Mouse (Mus musculus): Measurements from ENCODE around the gene Ldb2.

Ldb2 gene

GRCm38 (mm10) chr5:44543472-44544132 lies 255.9 kb downstream of the Ldb2 start:
- no peak for DNase-seq (ENCODE audit: low read depth, low spot score)

- no peak for DNase-seq (ENCODE audit: low read depth, low spot score)
These were observed 257.7 kb downstream of the Ldb2 start for GRCm38 (mm10) chr5:44541748-44542147.

GRCm38 (mm10) chr5:44538687-44539086 lies 260.8 kb downstream of the Ldb2 start:
- no peak for DNase-seq (ENCODE audit: low read depth, low spot score)

- no peak for DNase-seq (ENCODE audit: low read depth, low spot score)
These were observed 261.5 kb downstream of the Ldb2 start for GRCm38 (mm10) chr5:44538000-44538395.

- DNase-seq (ENCODE audit: low read depth, low spot score), result no peak
These were observed 262.0 kb downstream of the Ldb2 start for GRCm38 (mm10) chr5:44537316-44537999.

- no peak for DNase-seq (ENCODE audit: low read depth, low spot score)
These were observed 270.0 kb downstream of the Ldb2 start for GRCm38 (mm10) chr5:44529466-44529865.

GRCm38 (mm10) chr5:44529001-44529400 lies 270.5 kb downstream of the Ldb2 start:
- DNase-seq (ENCODE audit: low read depth, low spot score), result no peak

- DNase-seq (ENCODE audit: low read depth, low spot score), result no peak
These were observed 294.3 kb downstream of the Ldb2 start for GRCm38 (mm10) chr5:44505221-44505620.

- DNase-seq (ENCODE audit: low read depth, low spot score), result no peak
These were observed 294.7 kb downstream of the Ldb2 start for GRCm38 (mm10) chr5:44504786-44505185.

GRCm38 (mm10) chr5:44498229-44498628 lies 301.3 kb downstream of the Ldb2 start:
- no peak for DNase-seq (ENCODE audit: low read depth, low spot score)

GRCm38 (mm10) chr5:44496854-44497253 lies 302.6 kb downstream of the Ldb2 start:
- DNase-seq (ENCODE audit: low read depth, low spot score), result no peak

GRCm38 (mm10) chr5:44495092-44495491 lies 304.4 kb downstream of the Ldb2 start:
- no peak for DNase-seq (ENCODE audit: low read depth, low spot score)

- DNase-seq (ENCODE audit: low read depth, low spot score), result no peak
These were observed 305.3 kb downstream of the Ldb2 start for GRCm38 (mm10) chr5:44494133-44494532.

GRCm38 (mm10) chr5:44491526-44491925 lies 308.0 kb downstream of the Ldb2 start:
- DNase-seq (ENCODE audit: low read depth, low spot score), result no peak

GRCm38 (mm10) chr5:44490462-44490861 lies 309.0 kb downstream of the Ldb2 start:
- no peak for DNase-seq (ENCODE audit: low read depth, low spot score)

- peak; percentile 12 for DNase-seq (ENCODE audit: low read depth, low spot score)
These were observed 315.9 kb downstream of the Ldb2 start for GRCm38 (mm10) chr5:44483426-44484106.

- DNase-seq (ENCODE audit: low read depth, low spot score), result no peak
These were observed 318.1 kb downstream of the Ldb2 start for GRCm38 (mm10) chr5:44481406-44481805.

GRCm38 (mm10) chr5:44476356-44476755 lies 323.1 kb downstream of the Ldb2 start:
- no peak for DNase-seq (ENCODE audit: low read depth, low spot score)

- no peak for DNase-seq (ENCODE audit: low read depth, low spot score)
These were observed 323.9 kb downstream of the Ldb2 start for GRCm38 (mm10) chr5:44475543-44475942.

GRCm38 (mm10) chr5:44473857-44474762 lies 325.4 kb downstream of the Ldb2 start:
- DNase-seq (ENCODE audit: low read depth, low spot score), result no peak

- DNase-seq (ENCODE audit: low read depth, low spot score), result no peak
These were observed 334.2 kb downstream of the Ldb2 start for GRCm38 (mm10) chr5:44465238-44465637.

Measured in R1 (cell line).